Mouse (Mus musculus): ENCODE measurements at regions not wholly inside any gene's neighbourhood (a gene's known extent, or its start where the extent isn't known, plus 50 kb on each side); places are given as distances from the start of the nearest gene placed in this dataset.

- DNase-seq (ENCODE audit: low spot score in 2 of 2), result no peak
These were observed 244.9 kb upstream of the Lrtm1 start for GRCm38 (mm10) chr14:28773068-28773467.

- no peak for DNase-seq (ENCODE audit: low spot score in 2 of 2)
These were observed 242.3 kb upstream of the Lrtm1 start for GRCm38 (mm10) chr14:28775686-28776085.

- no peak for DNase-seq (ENCODE audit: low spot score in 2 of 2)
These were observed 240.2 kb upstream of the Lrtm1 start for GRCm38 (mm10) chr14:28777791-28778190.

DNA sequence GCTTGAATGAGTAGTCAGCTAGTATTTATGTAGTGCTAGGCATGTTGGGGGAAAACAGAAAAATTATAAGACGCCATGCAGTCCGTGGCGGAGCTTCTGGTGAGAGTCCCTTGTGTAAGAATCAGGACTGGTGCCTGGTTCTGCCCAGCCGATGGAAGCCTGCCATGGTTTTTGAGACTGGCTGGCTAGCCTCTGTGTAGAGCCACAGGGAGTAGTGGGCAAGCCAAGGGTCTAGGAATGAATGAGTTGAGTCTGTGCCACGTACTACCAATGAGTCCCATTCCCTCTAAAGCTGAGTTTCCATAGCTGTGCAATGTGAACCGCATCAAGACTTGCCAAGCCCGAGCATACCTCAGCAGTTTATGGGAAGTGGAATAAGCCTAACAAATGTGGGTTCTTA, 236.3 kb upstream of the Lrtm1 start:
- no peak for DNase-seq (ENCODE audit: low spot score in 2 of 2)

DNA sequence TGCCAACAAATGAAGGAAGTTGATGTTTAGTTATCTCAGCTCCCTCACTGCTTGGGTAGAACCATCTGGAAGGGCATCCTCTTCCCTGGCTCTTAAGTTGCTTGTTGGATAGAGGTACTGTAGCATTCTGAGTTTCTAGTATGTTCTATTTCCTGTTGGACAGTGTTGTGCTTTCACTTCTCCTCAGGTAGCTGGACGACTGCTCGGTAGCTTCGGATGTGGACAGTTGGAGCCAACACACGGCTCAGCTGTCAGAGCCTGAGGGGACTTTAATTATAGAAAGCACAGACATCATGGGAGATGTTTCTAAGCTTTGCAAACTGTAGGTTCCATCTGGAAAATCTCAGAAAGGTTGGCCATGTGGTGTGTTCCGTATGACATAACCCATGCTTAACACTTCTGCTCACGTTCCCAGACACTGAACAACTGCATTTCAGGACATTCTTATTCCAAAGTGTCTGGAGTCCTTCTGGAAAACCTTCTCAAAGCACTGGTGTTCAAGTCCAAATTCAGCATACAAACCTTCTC, 233.8 kb upstream of the Lrtm1 start:
- DNase-seq (ENCODE audit: low spot score in 2 of 2), result no peak

GRCm38 (mm10) chr14:28798290-28798689, 219.7 kb upstream of the Lrtm1 start:
- no peak for DNase-seq (ENCODE audit: low spot score in 2 of 2)

- DNase-seq (ENCODE audit: low spot score in 2 of 2), result no peak
These were observed 216.3 kb upstream of the Lrtm1 start for GRCm38 (mm10) chr14:28801681-28802080.

DNA sequence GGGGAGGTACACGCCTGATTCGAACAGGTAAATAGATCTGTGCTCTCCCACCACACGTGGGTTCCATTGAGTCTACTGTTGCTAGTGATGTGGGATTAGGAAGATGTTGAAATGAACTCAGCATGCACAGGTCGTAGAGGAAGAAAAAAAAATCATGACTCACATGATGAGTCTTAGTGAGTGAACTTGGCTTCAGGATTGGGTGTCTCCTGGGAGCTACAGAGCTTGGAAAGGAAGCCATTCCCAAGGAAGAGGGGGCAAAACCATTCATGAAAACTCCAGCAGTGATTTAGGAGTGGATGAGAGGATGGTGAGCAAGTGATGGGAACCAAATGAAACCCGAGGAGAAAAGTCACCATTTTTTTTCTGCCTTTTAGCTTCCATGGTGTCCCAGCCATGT, 215.9 kb upstream of the Lrtm1 start:
- DNase-seq (ENCODE audit: low spot score in 2 of 2), result no peak

GRCm38 (mm10) chr14:28808094-28808493, 209.9 kb upstream of the Lrtm1 start:
- no peak for DNase-seq (ENCODE audit: low spot score in 2 of 2)

DNA sequence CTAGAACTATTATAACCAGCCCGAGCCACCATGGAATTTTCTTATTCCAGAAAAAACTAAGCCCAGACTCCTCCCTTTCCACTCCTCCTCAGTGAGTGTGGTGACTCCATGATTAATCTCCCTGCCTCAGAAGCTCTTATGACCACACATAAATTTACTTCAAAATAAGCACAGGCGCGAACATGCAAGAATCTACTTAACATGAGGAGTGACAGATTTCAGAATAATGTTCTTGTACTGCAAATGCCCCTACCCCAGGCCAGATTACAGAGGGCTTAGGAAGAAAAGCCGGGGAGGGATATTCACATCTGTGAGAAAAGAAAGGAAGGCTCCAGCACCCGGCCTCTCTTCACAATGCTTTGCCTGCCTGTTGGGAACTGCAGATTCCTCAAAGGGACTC, 208.7 kb upstream of the Lrtm1 start:
- no peak for DNase-seq (ENCODE audit: low spot score in 2 of 2)

GRCm38 (mm10) chr14:28820970-28821369, 197.0 kb upstream of the Lrtm1 start:
- no peak for DNase-seq (ENCODE audit: low spot score in 2 of 2)

- DNase-seq (ENCODE audit: low spot score in 2 of 2), result no peak
These were observed 190.8 kb upstream of the Lrtm1 start for GRCm38 (mm10) chr14:28827186-28827585.

DNA sequence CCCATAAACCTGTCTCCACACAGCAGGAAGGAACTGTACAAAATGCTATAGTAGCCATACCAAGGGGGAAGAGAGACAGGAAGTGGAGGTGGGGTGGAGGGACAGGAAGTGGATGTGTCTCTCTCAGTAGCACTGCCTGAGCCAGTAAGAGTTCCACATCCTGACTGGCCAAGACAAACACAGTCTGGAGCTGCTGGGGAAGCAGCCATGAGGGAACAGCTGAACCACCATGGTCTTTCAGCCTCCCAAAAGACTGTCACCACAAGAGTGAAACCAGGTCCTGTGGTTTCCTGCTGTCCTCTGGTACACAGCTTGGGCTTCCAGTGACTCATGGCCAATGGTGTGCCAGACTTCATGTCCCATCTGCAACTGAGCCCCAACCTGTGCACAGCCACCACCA, 180.9 kb upstream of the Lrtm1 start:
- no peak for DNase-seq (ENCODE audit: low spot score in 2 of 2)

GRCm38 (mm10) chr14:28848831-28849590, 169.0 kb upstream of the Lrtm1 start:
- DNase-seq (ENCODE audit: low spot score in 2 of 2), result peak in 1 of 2 experiments; percentile 33
